Mouse (Mus musculus) kidney, adult 2 months (tissue): ENCODE measurements around the gene 4930402H24Rik.

Experiments used
- CTCF ChIP-seq: fragments of 200-500 bp; conservative IDR thresholded peaks from 2 replicates; pipeline ENCODE4 v1.5.1; 2011; ENCODE audit warnings: low read depth, mild to moderate bottlenecking, control low read depth, low read length, moderate library complexity, mixed read lengths; ENCODE audit not compliant: insufficient read depth, insufficient read length
- POLR2A ChIP-seq: fragments of 200-500 bp; IDR thresholded peaks from one replicate; pipeline ENCODE4 v1.6.1; 2011; ENCODE audit warnings: low read depth, low read length, control low read depth

GRCm38 (mm10) chr2:130795731-130796130, 110.5 kb downstream of the 4930402H24Rik start:
- TF ChIP-seq CTCF, result no peak
- TF ChIP-seq POLR2A, result no peak
